Mouse (Mus musculus) urinary bladder, postnatal 36 days (tissue): ENCODE results near the gene Kcna10.

ENCODE experiments used
- DNase-seq, 2 experiments: peaks; one replicate each; pipeline ENCODE4 v3.0.0; 2022; ENCODE audit warnings: low spot score in 2 of 2, mixed read lengths in 1 of 2

The Kcna10 gene

DNA sequence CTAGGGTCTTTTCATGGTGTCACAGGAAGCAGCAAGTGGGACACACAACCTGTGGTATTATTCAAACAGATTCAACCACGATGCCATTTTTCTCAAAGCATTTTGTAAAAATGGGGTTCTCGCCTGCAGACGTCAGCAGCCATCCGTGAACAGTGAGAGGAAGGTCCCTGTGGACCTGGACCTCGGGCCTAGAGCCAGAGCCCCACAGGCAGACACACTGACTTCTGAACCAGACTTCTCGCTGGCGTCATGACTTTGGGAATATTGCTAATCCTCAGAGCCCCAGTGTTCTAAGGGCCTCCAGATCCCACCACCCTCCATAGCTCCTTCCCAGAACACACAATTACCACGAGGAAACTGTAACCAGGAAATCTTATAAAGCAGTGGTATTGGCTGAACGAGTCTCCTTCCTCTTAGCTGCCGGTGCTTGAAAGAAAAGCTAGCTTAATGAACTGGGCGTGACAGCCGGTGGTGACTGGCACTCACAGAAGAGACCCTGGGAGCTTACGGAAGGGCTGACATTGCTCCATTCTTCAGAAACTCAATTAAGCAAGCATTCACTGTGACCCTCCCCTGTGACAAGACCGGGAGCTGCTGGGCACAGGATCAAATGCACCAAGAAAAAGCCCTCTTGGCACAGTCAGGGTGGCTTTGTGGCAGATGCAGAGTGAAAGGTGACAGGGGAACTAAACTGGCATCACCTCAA, 58.7 kb downstream of the Kcna10 start:
- no peak for DNase-seq
